Mouse (Mus musculus): ENCODE data around the gene Snrpb.

Snrpb gene

GRCm38 (mm10) chr2:130178706-130179506 is at the start of gene Snrpb:
Gene Snrpb, minus strand, starts transcription at chr2:130179403.
- DNase-seq (ENCODE audit: low read depth): peak; percentile 92

GRCm38 (mm10) chr2:130211581-130211980 is 32.4 kb upstream of the Snrpb start:
- DNase-seq (ENCODE audit: low read depth): no peak

DNA sequence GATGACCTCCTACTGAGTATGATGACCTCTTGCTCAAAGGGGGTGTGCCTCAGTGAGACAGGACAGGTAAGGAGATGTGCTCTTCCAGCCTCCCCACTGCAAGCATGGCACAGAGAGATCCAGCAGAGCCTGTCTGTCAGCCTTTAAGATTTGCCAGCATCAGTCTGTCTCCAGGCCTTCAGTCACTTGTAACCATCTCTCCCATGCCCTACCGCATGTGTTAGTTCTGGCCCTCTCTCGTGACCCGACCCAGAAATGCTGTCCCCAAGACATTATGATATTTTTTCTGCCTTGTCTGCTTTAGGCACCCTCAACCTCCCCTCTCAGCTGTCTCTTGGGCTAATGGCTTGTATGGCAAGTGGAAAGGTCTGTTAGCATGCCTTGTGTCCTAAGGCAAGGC is 30.4 kb upstream of the Snrpb start:
- no peak for DNase-seq (ENCODE audit: low read depth)

- DNase-seq (ENCODE audit: low read depth): no peak
Measured at GRCm38 (mm10) chr2:130207996-130208395, 28.8 kb upstream of the Snrpb start.

- DNase-seq (ENCODE audit: low read depth): no peak
Measured at GRCm38 (mm10) chr2:130207376-130207775, 28.2 kb upstream of the Snrpb start.

DNA sequence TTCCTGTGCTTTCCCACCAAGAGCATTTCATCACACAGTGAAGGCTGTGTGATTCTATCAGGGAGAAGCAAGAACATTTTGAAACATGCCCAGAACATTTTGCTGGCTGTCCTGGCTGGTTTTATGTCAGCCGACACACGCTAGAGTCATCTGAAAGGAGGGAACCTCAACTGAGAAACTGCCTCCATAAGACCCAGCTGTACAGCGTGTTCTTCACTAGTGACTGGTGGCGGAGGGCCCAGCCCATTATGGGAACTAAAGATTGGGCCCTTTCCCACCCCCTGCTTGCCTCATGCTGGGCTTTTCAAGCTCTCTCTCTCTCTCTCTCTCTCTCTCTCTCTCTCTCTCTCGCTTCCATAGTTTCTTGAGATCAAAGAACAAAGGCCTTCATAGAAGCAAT is 21.8 kb upstream of the Snrpb start:
- DNase-seq (ENCODE audit: low read depth): no peak

DNA sequence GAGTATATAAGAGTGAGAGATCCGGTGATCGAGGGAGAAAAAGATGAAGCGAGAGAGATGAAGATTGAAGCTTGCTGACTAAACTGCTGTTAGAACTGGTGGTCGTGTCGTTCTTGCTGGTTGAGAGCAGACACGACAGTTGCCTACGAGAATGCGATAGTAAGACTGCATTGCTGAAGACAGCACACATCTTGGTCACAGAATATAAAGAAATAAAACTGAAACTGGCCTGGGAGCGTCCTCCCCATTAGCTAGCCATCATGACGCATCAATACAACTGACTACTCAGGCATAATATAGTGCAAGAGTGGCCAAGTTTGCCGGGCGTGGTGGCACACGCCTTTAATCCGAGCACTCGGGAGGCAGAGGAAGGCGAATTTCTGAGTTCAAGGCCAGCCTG is 15.7 kb upstream of the Snrpb start, which contains the start of gene Tmc2:
TSS of gene Tmc2 (plus strand) at position 301 of the 400 bp plus-strand sequence.
- DNase-seq (ENCODE audit: low read depth): no peak

- DNase-seq (ENCODE audit: low read depth): no peak
Measured at GRCm38 (mm10) chr2:130188391-130188790, 9.2 kb upstream of the Snrpb start.

- DNase-seq (ENCODE audit: low read depth): no peak
Measured at GRCm38 (mm10) chr2:130179507-130180019, 360 bp upstream of the Snrpb start.

DNA sequence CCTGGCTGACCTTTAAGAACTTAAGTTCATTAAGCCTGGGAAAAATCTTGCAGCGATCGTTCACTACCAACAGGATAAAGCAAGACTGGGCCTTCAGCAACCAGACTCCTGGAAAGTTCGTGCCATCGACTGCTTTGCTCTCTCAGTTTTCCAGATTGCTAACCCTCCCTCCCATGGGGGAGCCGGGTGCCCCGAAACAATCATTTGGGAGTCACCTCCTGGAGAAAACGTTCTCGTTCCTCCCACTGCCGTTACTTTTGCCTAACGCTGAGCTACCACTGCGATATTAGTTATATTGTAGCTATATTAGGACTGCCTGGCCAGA is 860 bp downstream of the Snrpb start:
- no peak for DNase-seq (ENCODE audit: low read depth)

GRCm38 (mm10) chr2:130176820-130177219 is 2.4 kb downstream of the Snrpb start:
- DNase-seq (ENCODE audit: low read depth): peak; percentile 20

DNA sequence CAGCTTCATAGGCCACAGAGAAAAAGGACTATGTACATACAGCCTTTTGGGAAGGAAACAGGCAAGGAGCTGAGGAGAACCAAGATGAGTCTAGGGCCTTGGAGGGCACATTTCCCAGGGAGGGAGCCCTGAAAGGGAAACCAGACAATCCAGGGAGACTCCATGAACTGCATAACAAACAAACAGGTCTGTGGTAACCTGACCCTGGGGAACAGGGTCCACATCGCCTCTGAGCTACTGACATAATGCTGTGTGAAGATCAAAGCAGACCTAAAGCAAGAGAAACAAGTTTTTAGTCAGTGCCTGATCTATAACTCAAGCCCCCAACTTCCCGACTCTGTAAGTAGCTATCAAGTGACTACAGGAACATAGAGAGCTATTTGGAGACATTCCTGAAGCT is 7.5 kb downstream of the Snrpb start:
- no peak for DNase-seq (ENCODE audit: low read depth)

GRCm38 (mm10) chr2:130167861-130168260 is 11.3 kb downstream of the Snrpb start:
- peak; percentile 55 for DNase-seq (ENCODE audit: low read depth)

DNA sequence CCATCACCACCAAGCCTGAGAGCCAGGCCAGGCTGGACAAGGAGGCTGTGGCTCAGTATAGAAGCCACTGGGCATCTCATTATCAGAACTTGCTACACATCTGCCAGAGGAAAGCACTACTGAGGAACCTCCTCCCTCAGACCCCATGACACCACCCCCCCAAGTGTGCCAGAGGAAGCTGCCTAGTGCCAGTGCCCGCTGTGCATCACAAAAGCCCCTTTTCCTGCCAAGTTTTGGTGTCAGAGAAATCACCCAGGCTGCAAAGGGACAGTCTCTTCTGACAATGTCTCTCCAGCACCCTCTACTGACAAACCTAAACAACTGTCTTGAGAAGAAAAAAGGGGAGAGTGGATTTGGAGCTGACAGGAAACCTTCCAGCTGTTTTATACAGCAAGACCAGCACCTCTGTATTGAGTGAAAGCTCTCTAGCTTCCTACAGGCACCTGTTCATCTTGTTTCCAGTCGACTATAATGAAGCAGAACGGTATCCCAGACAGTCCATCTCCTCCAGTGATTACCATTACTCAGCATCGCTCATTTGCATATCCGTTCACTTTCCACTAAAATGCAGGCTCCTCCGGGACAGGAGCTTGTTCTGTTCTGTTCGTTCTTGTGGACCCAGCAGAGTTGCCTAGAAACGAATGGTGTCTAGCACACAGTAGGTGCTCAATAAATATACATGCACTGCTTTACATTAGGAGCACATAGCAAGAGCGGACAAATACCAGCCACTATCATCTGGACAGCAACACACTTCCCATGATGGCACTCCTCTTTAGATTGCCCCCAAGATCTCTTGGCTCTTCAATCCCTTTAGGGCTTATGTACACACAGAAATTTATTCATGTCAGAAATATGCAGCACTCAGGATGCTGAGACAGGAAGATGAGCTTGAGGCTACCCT is 12.6 kb downstream of the Snrpb start:
- peak; percentile 30 for DNase-seq (ENCODE audit: low read depth)

- no peak for DNase-seq (ENCODE audit: low read depth)
Measured at GRCm38 (mm10) chr2:130162701-130163100, 16.5 kb downstream of the Snrpb start.

DNA sequence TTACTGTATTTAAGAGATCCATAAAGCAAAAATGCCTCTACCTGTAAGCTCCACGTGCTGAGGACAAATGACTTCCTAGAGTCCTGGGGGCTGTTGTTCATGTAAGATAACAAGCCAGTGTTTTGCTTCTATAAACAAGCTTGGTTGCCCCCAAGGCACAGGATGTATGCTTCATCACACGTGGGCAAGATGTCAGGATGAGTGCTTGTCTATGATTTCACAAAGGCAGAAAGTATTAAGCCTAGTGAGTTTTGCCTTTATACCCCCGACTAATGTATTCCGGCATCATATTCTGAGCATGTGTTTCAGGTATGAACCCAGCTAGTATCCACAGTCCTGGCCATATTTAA is 21.1 kb downstream of the Snrpb start:
- DNase-seq (ENCODE audit: low read depth): no peak

- no peak for DNase-seq (ENCODE audit: low read depth)
Measured at GRCm38 (mm10) chr2:130157231-130158087, 21.7 kb downstream of the Snrpb start.

GRCm38 (mm10) chr2:130155851-130156250 is 23.4 kb downstream of the Snrpb start:
- no peak for DNase-seq (ENCODE audit: low read depth)

DNA sequence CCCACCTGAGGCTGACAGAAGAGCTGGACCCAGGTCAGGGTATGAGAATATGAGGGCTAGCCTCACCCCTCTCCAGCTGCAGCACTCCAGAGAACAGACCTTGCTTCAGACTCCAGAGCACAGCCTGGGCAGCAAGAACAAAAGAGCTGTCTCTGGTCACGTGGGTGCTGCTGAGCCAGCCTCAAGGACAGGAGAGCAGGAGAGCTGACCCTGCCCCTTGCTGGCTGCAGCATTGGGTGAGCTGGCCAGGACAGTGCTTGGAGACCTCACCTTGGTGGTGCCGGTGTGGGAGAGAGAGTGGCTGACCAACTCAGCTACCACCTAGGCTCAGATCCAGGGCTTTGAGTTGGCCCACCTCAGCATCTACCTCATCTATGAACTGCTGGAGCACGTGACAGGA is 24.0 kb downstream of the Snrpb start:
- no peak for DNase-seq (ENCODE audit: low read depth)

GRCm38 (mm10) chr2:130146089-130146668 is 33.0 kb downstream of the Snrpb start:
- no peak for DNase-seq (ENCODE audit: low read depth)

DNA sequence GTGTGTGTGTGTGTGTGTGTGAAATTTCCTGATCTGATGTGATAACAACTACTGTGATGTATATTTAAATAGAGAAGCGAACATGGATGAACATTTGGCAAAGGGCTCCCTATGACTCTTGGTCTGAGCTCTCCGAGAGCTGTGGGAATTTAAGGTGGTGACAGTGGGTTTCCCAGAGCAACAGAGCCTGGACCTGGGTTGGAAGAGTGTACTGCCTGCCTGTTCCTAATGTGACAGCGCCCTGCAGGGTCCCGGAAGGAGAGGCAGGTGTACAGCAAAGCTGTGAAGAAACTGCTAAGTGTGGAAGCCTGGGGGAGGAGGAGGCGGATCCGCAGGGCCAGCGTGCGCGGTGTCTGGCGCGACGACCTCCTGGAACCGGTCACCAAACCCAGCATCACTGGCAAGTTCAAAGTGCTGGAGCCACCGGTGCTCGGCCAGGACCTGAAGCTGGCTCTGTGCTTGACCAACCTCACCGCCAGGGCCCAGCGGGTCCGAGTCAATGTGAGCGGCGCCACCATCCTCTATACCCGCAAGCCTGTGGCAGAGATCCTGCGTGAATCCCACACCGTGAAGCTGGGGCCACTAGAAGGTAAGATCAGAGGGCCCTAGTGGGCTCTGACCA is 34.4 kb downstream of the Snrpb start:
- DNase-seq (ENCODE audit: low read depth): no peak

Data from induced T-regulatory cell, adult 2 months (primary cell).